20 mouse cellular contexts compared by ENCODE assay signal in genomic region chr14:122377681-122378080, GRCm38 (mm10).
DNase-seq lines count a peak whose midpoint lies in the region; ATAC-seq lines count a peak whose summit lies in the region.
"Had no signal": no experiment of that assay in that cellular context is flagged by ENCODE, and none has a peak within 500 bp of the region (broad histone marks: within the 10 kb centered on the region; RNA-seq: fewer than 3 reads in every experiment).

No protein-coding gene starts in this region.

- no peak overlapping the region for H3K4me3 ChIP-seq in hindbrain, embryonic 15.5 days
- H3K4me3 ChIP-seq in hindbrain, embryonic 12.5 days, result no peak overlapping the region
- H3K4me3 ChIP-seq in forebrain, embryonic 15.5 days, result no peak overlapping the region
- H3K4me3 ChIP-seq: heart, adult 2 months; heart, embryonic 15.5 days; kidney, embryonic 15.5 days; left cerebral cortex, adult 2 months had no signal

- H3K4me1 ChIP-seq in hindbrain, embryonic 15.5 days (replicated peaks), result peaks cover 7% of the 10 kb centered on the region
- peaks cover 20% of the 10 kb centered on the region for H3K4me1 ChIP-seq in hindbrain, embryonic 12.5 days
- peaks cover 12% of the 10 kb centered on the region for H3K4me1 ChIP-seq in forebrain, embryonic 15.5 days
- H3K4me1 ChIP-seq: heart, embryonic 15.5 days had no signal

- H3K9ac ChIP-seq in hindbrain, embryonic 15.5 days, result no peak overlapping the region
- no peak overlapping the region for H3K9ac ChIP-seq in hindbrain, embryonic 12.5 days
- H3K9ac ChIP-seq in forebrain, embryonic 15.5 days (replicated peaks), result no peak overlapping the region
- H3K9ac ChIP-seq: heart, embryonic 15.5 days; kidney, embryonic 15.5 days; liver, postnatal 0 days had no signal

- WGBS in hindbrain, embryonic 15.5 days, result 48% methylated on average over 6 of the region's 6 CpGs
- WGBS in hindbrain, embryonic 12.5 days, result 48% methylated on average over 6 of the region's 6 CpGs
- WGBS in forebrain, embryonic 15.5 days, result 27% methylated on average over 6 of the region's 6 CpGs

- DNase-seq in cerebellum, postnatal 25 days, result peak; percentile 52 to 59
- no peak for DNase-seq in cerebellum, adult 11 months
- no peak for DNase-seq in embryo, embryonic 10.5 days (ENCODE audit: low spot score)
- DNase-seq: adrenal gland, postnatal 36 days; heart, adult 2 months; kidney, postnatal 4 days; layer of hippocampus, adult 9-11 months; left cerebral cortex, postnatal 4 days; liver, postnatal 0 days; right cerebral cortex, postnatal 14 days; spleen, adult 18-20 months; thymus, postnatal 36 days had no signal

- ATAC-seq in hindbrain, embryonic 15.5 days (ENCODE audit: low FRiP score, low read depth), result no peak
- ATAC-seq in hindbrain, embryonic 12.5 days (ENCODE audit: low FRiP score), result no peak
- no peak for ATAC-seq in forebrain, embryonic 15.5 days (replicated peaks)
- no peak for ATAC-seq in granulocyte monocyte progenitor cell, adult 5-6 weeks (replicated peaks; ENCODE audit: poor library complexity, severe bottlenecking)
- ATAC-seq: intestine, postnatal 0 days; liver, postnatal 0 days had no signal

- peaks cover 20% of the 10 kb centered on the region for H3K27me3 ChIP-seq in hindbrain, embryonic 15.5 days
- peaks cover 21% of the 10 kb centered on the region for H3K27me3 ChIP-seq in hindbrain, embryonic 12.5 days
- peaks cover 23% of the 10 kb centered on the region; the same call in 1 of the 2 replicates for H3K27me3 ChIP-seq in forebrain, embryonic 15.5 days
- H3K27me3 ChIP-seq: heart, embryonic 15.5 days had no signal

- H3K4me2 ChIP-seq in hindbrain, embryonic 15.5 days, result 0 out of 2 replicates have a peak overlapping the region, but pooled peaks have one; percentile 19
- H3K4me2 ChIP-seq in hindbrain, embryonic 12.5 days (replicated peaks), result no peak overlapping the region
- H3K4me2 ChIP-seq in forebrain, embryonic 15.5 days (replicated peaks), result no peak overlapping the region
- H3K4me2 ChIP-seq: heart, embryonic 15.5 days; kidney, embryonic 15.5 days had no signal

- H3K36me3 ChIP-seq in hindbrain, embryonic 15.5 days, result no peaks in the 10 kb centered on the region
- H3K36me3 ChIP-seq in hindbrain, embryonic 12.5 days, result no peaks in the 10 kb centered on the region
- no peaks in the 10 kb centered on the region for H3K36me3 ChIP-seq in forebrain, embryonic 15.5 days
- H3K36me3 ChIP-seq: heart, embryonic 15.5 days; kidney, embryonic 15.5 days had no signal

- no peaks in the 10 kb centered on the region for H3K9me3 ChIP-seq in hindbrain, embryonic 15.5 days
- no peaks in the 10 kb centered on the region for H3K9me3 ChIP-seq in hindbrain, embryonic 12.5 days (replicated peaks)
- no peaks in the 10 kb centered on the region for H3K9me3 ChIP-seq in forebrain, embryonic 15.5 days
- H3K9me3 ChIP-seq: heart, embryonic 15.5 days; kidney, embryonic 15.5 days had no signal

- no peak overlapping the region; the same call in 1 of the 2 replicates for H3K27ac ChIP-seq in hindbrain, embryonic 15.5 days (replicated peaks)
- H3K27ac ChIP-seq in hindbrain, embryonic 12.5 days, result no peak overlapping the region
- 0 out of 2 replicates have a peak overlapping the region, but pooled peaks have one; percentile 48 for H3K27ac ChIP-seq in forebrain, embryonic 15.5 days (replicated peaks)
- H3K27ac ChIP-seq: heart, adult 2 months; heart, embryonic 15.5 days; kidney, embryonic 15.5 days; left cerebral cortex, adult 2 months had no signal

Comparison
In these comparisons a context has a peak if more than half of its experiments do, and no peak if none do; other contexts are left out.
1. DNase-seq: peak in cerebellum, postnatal 25 days (2 of 2); none in cerebellum, adult 11 months (single experiment) and embryo, embryonic 10.5 days (single experiment).